Mouse (Mus musculus): ENCODE results near the gene Gigyf1.

DNA sequence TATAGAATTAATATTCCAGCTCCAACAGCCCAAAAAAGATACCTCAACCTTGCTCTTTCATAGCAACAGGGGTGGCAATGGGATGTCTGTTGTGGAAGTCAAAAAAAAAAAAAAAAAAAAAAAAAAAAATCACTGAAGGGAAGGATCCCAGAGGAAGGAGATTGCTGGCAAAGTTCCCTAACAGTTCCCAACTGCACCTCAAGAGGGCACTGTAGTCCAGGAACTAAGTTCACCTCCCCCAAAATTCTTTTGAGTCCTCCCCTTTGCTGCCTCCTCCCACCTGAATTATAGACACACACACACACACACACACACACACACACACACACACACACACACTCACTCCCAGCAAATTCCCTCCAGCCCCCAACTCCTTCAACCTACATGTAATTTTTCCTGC lies 37.2 kb upstream of the Gigyf1 start:
- TF ChIP-seq CTCF (IDR thresholded peaks at IDR 0.05; ENCODE audit: low read depth) (peak; percentile 78), EP300 (IDR thresholded peaks at IDR 0.05; ENCODE audit: low read depth) (no peak)
